Mouse (Mus musculus): ENCODE measurements around the gene Ccnd2.

DNA sequence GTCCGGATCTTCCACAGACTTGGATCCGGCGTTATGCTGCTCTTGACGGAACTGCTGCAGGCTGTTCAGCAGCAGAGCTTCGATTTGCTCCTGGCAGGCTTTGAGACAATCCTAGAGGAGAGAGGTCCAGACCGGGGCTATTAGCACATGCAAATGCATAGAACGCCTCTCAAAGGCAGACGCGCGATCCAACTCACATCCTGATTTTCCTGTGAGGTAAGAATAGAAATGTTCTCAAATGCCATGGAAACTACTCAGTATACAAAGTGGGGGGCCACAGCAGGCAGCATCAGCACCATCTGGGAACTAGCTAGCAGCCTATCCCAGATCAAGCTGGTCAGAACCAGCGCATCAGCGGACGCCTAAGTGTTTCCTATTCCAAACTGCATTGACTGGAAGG, 21.6 kb downstream of the Ccnd2 start:
- TF ChIP-seq CTCF (IDR thresholded peaks at IDR 0.05; ENCODE audit: low read depth) (no peak), EP300 (IDR thresholded peaks at IDR 0.05; ENCODE audit: low read depth) (no peak)

All from heart, postnatal 0 days (tissue).